Mouse (Mus musculus): Measurements from ENCODE around the gene Ankle1. TPM values are rescaled to one million over a fixed set of nuclear protein-coding genes. Genes with fewer than 3 reads are reported as not detected.

The Ankle1 gene
- 10 to 100 TPM; 15.9 to 17.0 TPM for total RNA-seq (2023)

GRCm38 (mm10) chr8:71405401-71406098, at the start of gene Ankle1:
Ankle1 (plus strand) TSS chr8:71406010.

GRCm38 (mm10) chr8:71366771-71367528, 38.9 kb upstream of the Ankle1 start, which contains the start of gene Use1:
Use1 (plus strand) TSS chr8:71366848.

GRCm38 (mm10) chr8:71371236-71371848, 34.5 kb upstream of the Ankle1 start, which contains the start of gene Ocel1:
Ocel1 (plus strand) TSS chr8:71371298.

GRCm38 (mm10) chr8:71381421-71381970, 24.3 kb upstream of the Ankle1 start, which contains the start of gene Nr2f6:
Nr2f6 (minus strand) TSS chr8:71381960.

GRCm38 (mm10) chr8:71395629-71396028, 10.2 kb upstream of the Ankle1 start, which contains the start of gene Ushbp1:
Ushbp1 (minus strand) TSS chr8:71395802.

GRCm38 (mm10) chr8:71396639-71397305, 9.0 kb upstream of the Ankle1 start, which contains the start of gene Babam1:
Babam1 (plus strand) TSS chr8:71396861.

Other genes with a start within 250 kb of the Ankle1 start
- gene Myo9b, start 133.3 kb upstream of the Ankle1 start, total RNA-seq (2023), result 100 to 1,000 TPM; 120 to 136 TPM
- 10 to 100 TPM; 51.1 to 52.0 TPM for gene Haus8, start 133.1 kb upstream of the Ankle1 start, total RNA-seq (2023)
- 100 to 1,000 TPM; 150 to 156 TPM for gene Use1, start 39.2 kb upstream of the Ankle1 start, total RNA-seq (2023)
- gene Ocel1, start 34.7 kb upstream of the Ankle1 start, total RNA-seq (2023), result 10 to 100 TPM; 17.1 to 18.6 TPM
- 1 to 10 TPM; 7.7 to 8.6 TPM for gene Nr2f6, start 24.1 kb upstream of the Ankle1 start, total RNA-seq (2023)
- under 1 TPM; 0.18 to 0.49 TPM for gene Ushbp1, start 10.2 kb upstream of the Ankle1 start, total RNA-seq (2023)
- gene Babam1, start 9.1 kb upstream of the Ankle1 start, total RNA-seq (2023), result 10 to 100 TPM; 65.8 to 76.1 TPM
- 1 to 10 TPM; 4.3 to 6.3 TPM for gene Abhd8, start 57.6 kb downstream of the Ankle1 start, total RNA-seq (2023)
- 10 to 100 TPM; 28.3 to 34.8 TPM for gene Mrpl34, start 58.9 kb downstream of the Ankle1 start, total RNA-seq (2023)
- 10 to 100 TPM; 78.4 to 85.3 TPM for gene Dda1, start 63.2 kb downstream of the Ankle1 start, total RNA-seq (2023)
- gene Ano8, start 80.0 kb downstream of the Ankle1 start, total RNA-seq (2023), result 1 to 10 TPM; 3.7 to 5.7 TPM
- gene Gtpbp3, start 82.1 kb downstream of the Ankle1 start, total RNA-seq (2023), result 10 to 100 TPM; 10.3 to 11.8 TPM
- gene Plvap, start 105.7 kb downstream of the Ankle1 start, total RNA-seq (2023), result 1 to 10 TPM in 1 of 2 experiments, under 1 TPM in 1; 0.68 to 1.6 TPM
- gene Ccdc194, start 119.7 kb downstream of the Ankle1 start, total RNA-seq (2023), result not detected
- gene Bst2, start 131.4 kb downstream of the Ankle1 start, total RNA-seq (2023), result 10 to 100 TPM; 17.2 to 21.1 TPM
- 10 to 100 TPM; 24.6 to 35.1 TPM for gene Mvb12a, start 136.9 kb downstream of the Ankle1 start, total RNA-seq (2023)
- under 1 TPM in 1 of 2 experiments, not detected in 1; 0.31 TPM for gene Tmem221, start 152.9 kb downstream of the Ankle1 start, total RNA-seq (2023)
- gene Nxnl1, start 160.6 kb downstream of the Ankle1 start, total RNA-seq (2023), result not detected
- 1 to 10 TPM; 1.5 to 1.7 TPM for gene Slc27a1, start 162.9 kb downstream of the Ankle1 start, total RNA-seq (2023)
- 10 to 100 TPM; 92.3 to 98.2 TPM for gene Pgls, start 186.2 kb downstream of the Ankle1 start, total RNA-seq (2023)
- gene Fam129c, start 191.6 kb downstream of the Ankle1 start, total RNA-seq (2023), result 10 to 100 TPM in 1 of 2 experiments, 1 to 10 TPM in 1; 5.1 to 14.5 TPM
- 10 to 100 TPM; 43.3 to 52.2 TPM for gene Colgalt1, start 205.0 kb downstream of the Ankle1 start, total RNA-seq (2023)